Mouse (Mus musculus) c-Kit-positive CD71-positive TER-119-positive erythroid progenitor cells, embryonic 14.5 days (primary cell): ENCODE results near the gene Il31ra.
"Not testable (repeated sequence)": the region's sequence is repeated elsewhere in the genome, so short reads cannot be mapped to it uniquely, and the experiment has no call there.

Experiments used
- DNase-seq: peaks from one replicate; pipeline ENCODE4 v3.0.0-alpha.2; 2013; ENCODE audit warnings: low spot score

Gene Il31ra

GRCm38 (mm10) chr13:112594260-112594659 is at the start of gene Il31ra:
Il31ra (minus strand) TSS chr13:112594360.
- DNase-seq: not testable (repeated sequence)

- DNase-seq: no peak
These were observed 48.7 kb upstream of the Il31ra start for GRCm38 (mm10) chr13:112642897-112643296.

GRCm38 (mm10) chr13:112639111-112639510 is 45.0 kb upstream of the Il31ra start:
- no peak for DNase-seq

GRCm38 (mm10) chr13:112636498-112636897 is 42.3 kb upstream of the Il31ra start:
- no peak for DNase-seq

GRCm38 (mm10) chr13:112635174-112635837 is 41.1 kb upstream of the Il31ra start:
- DNase-seq: no peak

GRCm38 (mm10) chr13:112625566-112625965 is 31.4 kb upstream of the Il31ra start:
- DNase-seq: no peak

GRCm38 (mm10) chr13:112624622-112625021 is 30.5 kb upstream of the Il31ra start:
- DNase-seq: no peak

GRCm38 (mm10) chr13:112623656-112624055 is 29.5 kb upstream of the Il31ra start:
- no peak for DNase-seq

GRCm38 (mm10) chr13:112621592-112621991 is 27.4 kb upstream of the Il31ra start:
- DNase-seq: no peak

GRCm38 (mm10) chr13:112608606-112609005 is 14.4 kb upstream of the Il31ra start:
- no peak for DNase-seq

- no peak for DNase-seq
These were observed 10.3 kb upstream of the Il31ra start for GRCm38 (mm10) chr13:112604411-112604810.

- DNase-seq: no peak
These were observed 9.7 kb upstream of the Il31ra start for GRCm38 (mm10) chr13:112603839-112604238.

- no peak for DNase-seq
These were observed 8.4 kb upstream of the Il31ra start for GRCm38 (mm10) chr13:112602607-112603006.

GRCm38 (mm10) chr13:112590254-112590653 is 3.9 kb downstream of the Il31ra start:
- no peak for DNase-seq

GRCm38 (mm10) chr13:112589625-112590024 is 4.5 kb downstream of the Il31ra start:
- DNase-seq: no peak

GRCm38 (mm10) chr13:112584556-112585237 is 9.5 kb downstream of the Il31ra start:
- DNase-seq: no peak

- DNase-seq: no peak
These were observed 11.9 kb downstream of the Il31ra start for GRCm38 (mm10) chr13:112582291-112582690.

GRCm38 (mm10) chr13:112581796-112582195 is 12.4 kb downstream of the Il31ra start:
- DNase-seq: no peak

- DNase-seq: no peak
These were observed 13.4 kb downstream of the Il31ra start for GRCm38 (mm10) chr13:112580590-112581320.

GRCm38 (mm10) chr13:112578041-112578440 is 16.1 kb downstream of the Il31ra start:
- not testable (repeated sequence) for DNase-seq

- DNase-seq: no peak
These were observed 20.4 kb downstream of the Il31ra start for GRCm38 (mm10) chr13:112573800-112574199.

- DNase-seq: no peak
These were observed 23.4 kb downstream of the Il31ra start for GRCm38 (mm10) chr13:112570768-112571167.

- no peak for DNase-seq
These were observed 24.6 kb downstream of the Il31ra start for GRCm38 (mm10) chr13:112569606-112570005.
